Mouse (Mus musculus) testis, adult 2 months (tissue): ENCODE measurements around the gene Cdc45. TPM values are rescaled to one million over a fixed set of nuclear protein-coding genes. Genes with fewer than 3 reads are reported as not detected.

Experiments
- H3K27ac ChIP-seq: fragments of 200-500 bp; 2 replicates; pipeline ENCODE4 v1.5.1; 2012; ENCODE audit warnings: low read depth, low read length; ENCODE audit not compliant: control insufficient read depth, insufficient read depth
- H3K27me3 ChIP-seq: fragments of 200-500 bp; 2 replicates; pipeline ENCODE4 v1.6.1; 2012; ENCODE audit warnings: mild to moderate bottlenecking, low read length, moderate library complexity; ENCODE audit not compliant: control insufficient read depth, insufficient read depth
- H3K36me3 ChIP-seq: fragments of 200-500 bp; 2 replicates; pipeline ENCODE4 v1.6.1; 2012; ENCODE audit warnings: mild to moderate bottlenecking, low read length; ENCODE audit not compliant: control insufficient read depth, insufficient read depth
- H3K4me1 ChIP-seq: fragments of 200-500 bp; 2 replicates; pipeline ENCODE4 v1.6.1; 2012; ENCODE audit warnings: low read length; ENCODE audit not compliant: control insufficient read depth, insufficient read depth
- H3K4me3 ChIP-seq: fragments of 200-500 bp; 2 replicates; pipeline ENCODE4 v1.5.1; 2012; ENCODE audit warnings: low read depth, mild to moderate bottlenecking, low read length, moderate library complexity, mixed read lengths; ENCODE audit not compliant: control insufficient read depth
- CTCF ChIP-seq: fragments of 200-500 bp; IDR thresholded peaks from 2 replicates; pipeline ENCODE4 v1.5.1; 2012; ENCODE audit warnings: low read depth, mild to moderate bottlenecking, inconsistent platforms, low read length, moderate library complexity; ENCODE audit not compliant: control insufficient read depth, insufficient read depth, insufficient replicate concordance
- POLR2A ChIP-seq: fragments of 200-500 bp; IDR thresholded peaks from 2 replicates; pipeline ENCODE4 v1.6.1; 2012; ENCODE audit warnings: low read depth, mild to moderate bottlenecking, inconsistent platforms, low read length, moderate library complexity; ENCODE audit not compliant: control insufficient read depth
- polyA plus RNA-seq: library from polyadenylated mRNA; depleted of rRNA; stranded (reverse); fragments of >200 nt; gene quantifications from 2 replicates; pipeline ENCODE4 v1.2.3, GENCODE M21; 2012

Cdc45 gene
- polyA plus RNA-seq, 1 experiment, result 40.7 TPM

DNA sequence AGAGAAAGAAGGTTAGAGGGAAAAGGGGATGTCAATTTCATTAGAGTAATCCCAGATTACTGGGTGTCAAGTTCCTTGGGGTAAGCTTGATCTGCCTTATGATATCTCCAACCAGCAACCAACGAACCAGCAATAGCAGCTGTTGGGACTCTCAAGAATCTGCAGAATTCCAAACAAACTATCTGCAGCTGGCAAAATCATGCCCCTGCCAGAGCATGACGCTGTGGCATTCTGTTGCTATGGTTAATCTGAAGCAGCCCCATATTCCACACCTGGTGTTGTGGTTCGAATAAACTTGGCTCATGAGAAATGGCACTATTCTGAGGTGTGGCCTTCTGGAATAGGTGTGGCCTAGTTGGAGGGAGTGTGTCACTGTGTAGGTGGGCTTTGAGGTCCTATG is 48.8 kb downstream of the Cdc45 start:
- H3K27me3 ChIP-seq, result no peaks in the 10 kb centered on the region
- TF ChIP-seq CTCF, result no peak
- no peak for TF ChIP-seq POLR2A
- no peaks in the 10 kb centered on the region for H3K36me3 ChIP-seq
- H3K27ac ChIP-seq, result no peak overlapping the region
- no peak overlapping the region for H3K4me3 ChIP-seq
- no peaks in the 10 kb centered on the region for H3K4me1 ChIP-seq

GRCm38 (mm10) chr16:18761734-18762133 is 50.1 kb downstream of the Cdc45 start:
- Histone ChIP-seq H3K27me3 (no peaks in the 10 kb centered on the region), H3K27ac (no peak overlapping the region)
- no peak for TF ChIP-seq CTCF

DNA sequence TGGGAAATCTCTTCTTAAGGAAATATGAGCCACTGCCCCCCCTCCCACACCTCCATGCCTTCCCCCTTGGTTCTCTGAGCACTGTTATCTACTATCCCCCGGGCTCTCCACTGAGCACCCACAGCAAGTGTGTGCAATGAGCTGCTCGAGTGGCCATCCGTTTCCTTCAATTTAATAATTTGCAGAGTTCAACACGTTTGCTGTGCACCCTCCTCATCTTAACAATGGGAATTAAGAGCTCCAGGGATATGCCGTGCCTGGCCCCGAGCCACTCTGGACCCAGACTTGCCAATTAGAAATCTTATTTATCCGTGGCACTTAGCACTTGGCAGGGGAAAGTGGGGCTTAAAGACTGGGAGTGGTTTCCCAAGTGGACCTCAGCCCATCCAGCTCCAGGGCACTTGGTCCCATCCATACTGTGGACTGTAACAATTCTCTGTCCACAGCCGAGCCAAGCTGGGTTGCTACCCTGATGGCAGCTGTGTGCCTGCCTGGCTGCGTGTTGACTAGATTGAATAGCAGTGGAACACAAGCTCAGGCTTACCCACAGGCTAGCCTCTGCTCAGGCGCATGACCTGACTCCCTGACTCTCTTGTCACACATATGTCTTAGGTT is 59.8 kb downstream of the Cdc45 start:
- H3K4me3 ChIP-seq, result no peak overlapping the region
- no peaks in the 10 kb centered on the region for H3K27me3 ChIP-seq
- TF ChIP-seq POLR2A (no peak), CTCF (no peak)
- no peaks in the 10 kb centered on the region for H3K4me1 ChIP-seq
- H3K27ac ChIP-seq, result no peak overlapping the region
- no peaks in the 10 kb centered on the region for H3K36me3 ChIP-seq

More at GRCm38 (mm10) chr16:18761734-18762133, 50.1 kb downstream of the Cdc45 start:
- no peaks in the 10 kb centered on the region for H3K36me3 ChIP-seq
- no peak overlapping the region for H3K4me3 ChIP-seq
- H3K4me1 ChIP-seq, result no peaks in the 10 kb centered on the region

DNA sequence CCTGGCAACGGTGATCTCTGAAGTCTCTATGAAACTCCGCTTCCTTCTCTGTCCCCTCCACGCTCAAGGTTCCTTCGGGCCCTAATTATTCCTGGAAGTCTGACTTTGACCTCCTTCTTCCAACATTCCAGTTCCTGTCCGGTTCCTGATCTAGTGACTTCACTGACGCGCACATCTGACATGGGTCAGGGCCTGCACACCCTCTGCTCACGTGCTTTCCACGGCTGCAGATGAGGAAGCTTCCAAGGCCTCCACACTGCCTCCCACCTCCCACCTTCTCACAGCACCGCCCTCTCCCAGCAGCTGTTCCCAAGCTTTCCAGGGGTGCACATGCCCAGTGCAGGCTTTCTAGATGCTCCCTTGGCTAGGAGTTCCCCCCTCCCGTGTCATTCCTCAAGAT is 60.7 kb downstream of the Cdc45 start:
- no peak for TF ChIP-seq POLR2A
- TF ChIP-seq CTCF, result no peak
- Histone ChIP-seq H3K4me3 (no peak overlapping the region), H3K27ac (no peak overlapping the region), H3K4me1 (no peaks in the 10 kb centered on the region), H3K27me3 (no peaks in the 10 kb centered on the region), H3K36me3 (no peaks in the 10 kb centered on the region)

GRCm38 (mm10) chr16:18746268-18747122 is 65.3 kb downstream of the Cdc45 start:
- TF ChIP-seq POLR2A (no peak), CTCF (no peak)
- H3K27me3 ChIP-seq, result no peaks in the 10 kb centered on the region
- H3K27ac ChIP-seq, result no peak overlapping the region

DNA sequence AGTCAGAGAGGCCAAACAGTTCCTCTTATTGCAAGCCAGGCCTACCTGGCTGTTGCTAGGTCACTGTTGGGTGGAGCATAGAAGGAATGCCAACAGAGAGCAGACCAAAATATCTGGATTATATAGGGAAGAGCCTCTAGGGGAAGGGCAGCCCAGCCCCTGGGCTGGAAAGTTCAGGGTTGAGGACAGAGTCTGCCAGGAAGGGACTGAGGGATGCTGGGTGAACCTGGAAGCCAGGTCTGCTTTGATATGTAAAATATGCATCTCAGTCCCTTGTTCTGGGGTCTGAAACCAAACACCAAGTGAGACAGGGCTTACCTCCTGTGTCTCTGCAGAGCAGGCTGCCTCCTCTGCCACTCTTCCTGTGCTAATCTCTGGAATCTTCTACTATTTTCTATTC is 73.5 kb downstream of the Cdc45 start:
- H3K27ac ChIP-seq, result no peak overlapping the region
- H3K4me3 ChIP-seq, result no peak overlapping the region
- H3K27me3 ChIP-seq, result no peaks in the 10 kb centered on the region
- no peaks in the 10 kb centered on the region for H3K4me1 ChIP-seq
- no peaks in the 10 kb centered on the region for H3K36me3 ChIP-seq
- TF ChIP-seq CTCF, result no peak
- TF ChIP-seq POLR2A, result no peak

More at GRCm38 (mm10) chr16:18746268-18747122, 65.3 kb downstream of the Cdc45 start:
- H3K4me1 ChIP-seq, result no peaks in the 10 kb centered on the region
- H3K4me3 ChIP-seq, result no peak overlapping the region
- H3K36me3 ChIP-seq, result no peaks in the 10 kb centered on the region

GRCm38 (mm10) chr16:18733100-18733956 is 78.5 kb downstream of the Cdc45 start:
- no peak overlapping the region for H3K27ac ChIP-seq
- no peaks in the 10 kb centered on the region; the same call in 1 of the 2 replicates for H3K4me1 ChIP-seq
- no peak overlapping the region for H3K4me3 ChIP-seq
- no peaks in the 10 kb centered on the region for H3K36me3 ChIP-seq
- TF ChIP-seq POLR2A, result no peak
- TF ChIP-seq CTCF, result no peak
- H3K27me3 ChIP-seq, result no peaks in the 10 kb centered on the region
